19 mouse cellular contexts compared by ENCODE assay signal in genomic region chr4:138331647-138332046, GRCm38 (mm10). TPM values are rescaled to one million over a fixed set of nuclear protein-coding genes. Genes with fewer than 3 reads are reported as not detected.
DNase-seq lines count a peak whose midpoint lies in the region; ATAC-seq and TF ChIP-seq lines count a peak whose summit lies in the region.
"Had no signal": no experiment of that assay in that cellular context is flagged by ENCODE, and none has a peak within 500 bp of the region (broad histone marks: within the 10 kb centered on the region; RNA-seq: fewer than 3 reads in every experiment).

No protein-coding gene starts in this region.

- H3K27ac ChIP-seq in cerebellum, adult 2 months (ENCODE audit: insufficient read depth, low read length): no peak overlapping the region
- 0 out of 2 replicates have a peak overlapping the region, but pooled peaks have one; percentile 9 for H3K27ac ChIP-seq in midbrain, embryonic 13.5 days
- H3K27ac ChIP-seq in midbrain, embryonic 16.5 days (ENCODE audit: low read length): no peak overlapping the region
- H3K27ac ChIP-seq: embryonic facial prominence, embryonic 10.5 days; heart, embryonic 10.5 days; layer of hippocampus, adult 2 months had no signal

- TF ChIP-seq CTCF in cerebellum, adult 2 months (IDR thresholded peaks at IDR 0.05; ENCODE audit: borderline replicate concordance, insufficient read depth, low read depth, low read length): peak; percentile 48; the same call in 1 of the 2 replicates

- peaks cover 12% of the 10 kb centered on the region for H3K4me1 ChIP-seq in cerebellum, adult 2 months (ENCODE audit: control insufficient read depth, insufficient read depth, low read length)
- peaks cover 15% of the 10 kb centered on the region for H3K4me1 ChIP-seq in midbrain, embryonic 13.5 days (replicated peaks)
- H3K4me1 ChIP-seq in midbrain, embryonic 16.5 days (ENCODE audit: control insufficient read depth, insufficient read depth, low read length): peaks cover 5% of the 10 kb centered on the region; the same call in 1 of the 2 replicates

- H3K4me3 ChIP-seq in cerebellum, adult 2 months (replicated peaks; ENCODE audit: insufficient read depth, low read depth, low read length): no peak overlapping the region
- H3K4me3 ChIP-seq in midbrain, embryonic 13.5 days (replicated peaks): no peak overlapping the region
- no peak overlapping the region for H3K4me3 ChIP-seq in midbrain, embryonic 16.5 days (ENCODE audit: low read depth, low read length)
- H3K4me3 ChIP-seq: embryonic facial prominence, embryonic 10.5 days; heart, embryonic 10.5 days; layer of hippocampus, adult 2 months had no signal

- no peaks in the 10 kb centered on the region for H3K36me3 ChIP-seq in midbrain, embryonic 13.5 days
- no peaks in the 10 kb centered on the region for H3K36me3 ChIP-seq in midbrain, embryonic 16.5 days (ENCODE audit: control insufficient read depth, insufficient read depth, low read length)
- H3K36me3 ChIP-seq: embryonic facial prominence, embryonic 10.5 days; heart, embryonic 10.5 days had no signal

- ATAC-seq in midbrain, embryonic 13.5 days: no peak
- no peak for ATAC-seq in midbrain, embryonic 16.5 days

- peak overlapping the region; percentile 16; the same call in 1 of the 2 replicates for H3K9ac ChIP-seq in midbrain, embryonic 13.5 days (replicated peaks)
- no peak overlapping the region for H3K9ac ChIP-seq in midbrain, embryonic 16.5 days (ENCODE audit: low read depth, low read length)

- WGBS in cerebellum, adult 2 months: 18% methylated on average over 9 of the region's 9 CpGs
- WGBS in midbrain, embryonic 13.5 days: 80% methylated on average over 9 of the region's 9 CpGs
- 74% methylated on average over 9 of the region's 9 CpGs for WGBS in midbrain, embryonic 16.5 days

- DNase-seq in cerebellum, adult 2 months: peak; percentile 40 to 54
- no peak for DNase-seq in cerebellum, postnatal 4 days (ENCODE audit: low spot score in 2 of 2)
- DNase-seq in brain, adult 2 months (ENCODE audit: low read depth, low spot score): peak; percentile 70
- peak; percentile 46 for DNase-seq in gastrocnemius, postnatal 25 days
- DNase-seq in embryo, embryonic 9.5 days (ENCODE audit: extremely low spot score): no peak
- DNase-seq: adrenal gland, adult 2 months; B cell, adult 2 months; kidney, adult 18-20 months; kidney, postnatal 14 days; layer of hippocampus, postnatal 36 days; liver; lung, postnatal 14 days; thymus, postnatal 36 days had no signal

- no peak for TF ChIP-seq POLR2A in cerebellum, adult 2 months (IDR thresholded peaks at IDR 0.05; ENCODE audit: borderline replicate concordance, insufficient read depth, low read length)

- no peaks in the 10 kb centered on the region for H3K9me3 ChIP-seq in midbrain, embryonic 13.5 days
- H3K9me3 ChIP-seq in midbrain, embryonic 16.5 days (replicated peaks; ENCODE audit: control insufficient read depth, low read length, poor library complexity, severe bottlenecking): no peaks in the 10 kb centered on the region
- H3K9me3 ChIP-seq: embryonic facial prominence, embryonic 10.5 days; heart, embryonic 10.5 days had no signal

- H3K27me3 ChIP-seq in cerebellum, adult 2 months (ENCODE audit: control insufficient read depth, insufficient read depth, low read length): no peaks in the 10 kb centered on the region
- H3K27me3 ChIP-seq in midbrain, embryonic 13.5 days: peaks cover 5% of the 10 kb centered on the region; the same call in 1 of the 2 replicates
- no peaks in the 10 kb centered on the region for H3K27me3 ChIP-seq in midbrain, embryonic 16.5 days (ENCODE audit: control insufficient read depth, insufficient read depth, low read depth, low read length)

- no peak overlapping the region for H3K4me2 ChIP-seq in midbrain, embryonic 13.5 days (replicated peaks)
- H3K4me2 ChIP-seq in midbrain, embryonic 16.5 days (ENCODE audit: low read length): no peak overlapping the region

RNA-seq across cellular contexts. Expression of gene Pink1, which starts 5.5 kb away (rescaled TPM):
- 404 and 437 TPM in 2 replicates for polyA plus RNA-seq in cerebellum, adult 2 months (2012; rRNA removed)
- polyA plus RNA-seq in midbrain, embryonic 13.5 days (2015; fragmentation: Nextera tagmentation; extraction: Ambion mirVana): 79.8 and 89.2 TPM in 2 replicates
- polyA plus RNA-seq in midbrain, embryonic 16.5 days (2015; fragmentation: Nextera tagmentation; extraction: Ambion mirVana): 95.4 and 103 TPM in 2 replicates
- total RNA-seq in gastrocnemius, postnatal 25 days (2021): 100 to 1,000 TPM; 436 to 528 TPM

RNA-seq across cellular contexts. Expression of gene Ddost, which starts 27.1 kb away (rescaled TPM):
- 98.3 and 101 TPM in 2 replicates for polyA plus RNA-seq in cerebellum, adult 2 months (2012; rRNA removed)
- 192 and 200 TPM in 2 replicates for polyA plus RNA-seq in midbrain, embryonic 13.5 days (2015; fragmentation: Nextera tagmentation; extraction: Ambion mirVana)
- 201 and 208 TPM in 2 replicates for polyA plus RNA-seq in midbrain, embryonic 16.5 days (2015; fragmentation: Nextera tagmentation; extraction: Ambion mirVana)
- total RNA-seq in gastrocnemius, postnatal 25 days (2021): 10 to 100 TPM; 30.6 to 37.0 TPM

RNA-seq across cellular contexts. Expression of gene Cda, which starts 36.1 kb away (rescaled TPM):
- polyA plus RNA-seq in cerebellum, adult 2 months (2012; rRNA removed): 12.6 and 15.4 TPM in 2 replicates
- polyA plus RNA-seq in midbrain, embryonic 13.5 days (2015; fragmentation: Nextera tagmentation; extraction: Ambion mirVana): 2.2 and 2.6 TPM in 2 replicates
- 4.4 and 4.8 TPM in 2 replicates for polyA plus RNA-seq in midbrain, embryonic 16.5 days (2015; fragmentation: Nextera tagmentation; extraction: Ambion mirVana)
- 1 to 10 TPM in 1 of 2 experiments, under 1 TPM in 1; 0.82 to 1.2 TPM for total RNA-seq in gastrocnemius, postnatal 25 days (2021)
- total RNA-seq: megakaryocyte, adult 5-6 weeks had no signal

Comparison
In these comparisons a context has a peak if more than half of its experiments do, and no peak if none do; other contexts are left out.
1. DNase-seq: peak in cerebellum, adult 2 months (2 of 2), brain, adult 2 months (single experiment) and gastrocnemius, postnatal 25 days (single experiment); none in cerebellum, postnatal 4 days (0 of 2) and embryo, embryonic 9.5 days (single experiment).